Mouse (Mus musculus) stomach, postnatal 0 days (tissue): ENCODE results near the gene Src. TPM values are rescaled to one million over a fixed set of nuclear protein-coding genes. Genes with fewer than 3 reads are reported as not detected.

Experiments
- ATAC-seq: fragments of 200-750 bp; cut with Nextera tagmentation; 2 replicates; pipeline ENCODE4 v1.8.0; 2017; ENCODE audit not compliant: low FRiP score, low TSS enrichment
- DNase-seq: peaks from one replicate; pipeline ENCODE4 v3.0.0-alpha.2; 2016; ENCODE audit warnings: low spot score
- H3K27ac ChIP-seq: fragments of 300-500 bp; sonication (generic); replicated peaks from 2 replicates; pipeline ENCODE4 v1.5.1; 2014; ENCODE audit warnings: mild to moderate bottlenecking, control low read depth
- H3K27me3 ChIP-seq: fragments of 300-500 bp; sonication (generic); 2 replicates; pipeline ENCODE4 v1.6.1; 2014; ENCODE audit warnings: low read length; ENCODE audit not compliant: control insufficient read depth, insufficient read depth
- H3K36me3 ChIP-seq: fragments of 300-500 bp; sonication (generic); 2 replicates; pipeline ENCODE4 v1.6.1; 2014; ENCODE audit warnings: low read length, mixed read lengths; ENCODE audit not compliant: control insufficient read depth, insufficient read depth
- H3K4me1 ChIP-seq: fragments of 300-500 bp; sonication (generic); replicated peaks from 2 replicates; pipeline ENCODE4 v1.6.1; 2014; ENCODE audit warnings: antibody characterized with exemption; ENCODE audit not compliant: control insufficient read depth, insufficient read depth
- H3K4me2 ChIP-seq: fragments of 300-500 bp; sonication (generic); replicated peaks from 2 replicates; pipeline ENCODE4 v1.6.1; 2014; ENCODE audit warnings: low read depth, mild to moderate bottlenecking, control low read depth, moderate library complexity
- H3K4me3 ChIP-seq: fragments of 300-500 bp; sonication (generic); 2 replicates; pipeline ENCODE4 v1.5.1; 2014; ENCODE audit warnings: low read depth, low read length, control low read depth
- H3K9ac ChIP-seq: fragments of 300-500 bp; sonication (generic); 2 replicates; pipeline ENCODE4 v1.6.1; 2014; ENCODE audit warnings: mild to moderate bottlenecking, low read length, control low read depth, mixed read lengths
- H3K9me3 ChIP-seq: fragments of 300-500 bp; sonication (generic); 2 replicates; pipeline ENCODE4 v1.6.1; 2016; ENCODE audit warnings: low read length; ENCODE audit not compliant: control insufficient read depth
- CTCF ChIP-seq: IDR thresholded peaks from 2 replicates; pipeline ENCODE4 v1.5.1; 2016; ENCODE audit warnings: antibody characterized with exemption, low read depth, mild to moderate bottlenecking, moderate library complexity
- EP300 ChIP-seq: optimal IDR thresholded peaks from 2 replicates; pipeline ENCODE3; 2016; ENCODE audit warnings: antibody characterized with exemption
- WGBS: fragments of 180-500 bp; shearing (Covaris S2); extraction: QIAGEN DNeasy Blood & Tissue Kit; methylation state at CpG from one replicate; pipeline ENCODE4 v1.1.7; 2014; 5-methylcytosine and 5-hydroxymethylcytosine counted together
- polyA plus RNA-seq: library from polyadenylated mRNA; unstranded; fragments of >200 nt; fragmentation: Nextera tagmentation; extraction: Ambion mirVana; gene quantifications from 2 replicates; pipeline ENCODE4 v1.2.1, GENCODE M21; 2015

Src gene
- polyA plus RNA-seq, 1 experiment from 2014 or later, result 12.0 TPM

- Histone ChIP-seq H3K27ac (no peak overlapping the region), H3K4me1 (no peaks in the 10 kb centered on the region), H3K9ac (no peak overlapping the region), H3K27me3 (no peaks in the 10 kb centered on the region), H3K36me3 (no peaks in the 10 kb centered on the region; the same call in 1 of the 2 replicates), H3K9me3 (no peaks in the 10 kb centered on the region), H3K4me2 (no peak overlapping the region), H3K4me3 (no peak overlapping the region)
- no peak for ATAC-seq
- no peak for DNase-seq
- 82% methylated on average over 6 of the region's 6 CpGs for WGBS
- TF ChIP-seq CTCF (no peak), EP300 (no peak)
Observed at GRCm38 (mm10) chr2:157400491-157400890, 17.8 kb upstream of the Src start.

- 91% methylated on average over 2 of the region's 2 CpGs for WGBS
- H3K36me3 ChIP-seq, result no peaks in the 10 kb centered on the region; the same call in 1 of the 2 replicates
- no peak for ATAC-seq
- no peaks in the 10 kb centered on the region for H3K27me3 ChIP-seq
- H3K9ac ChIP-seq, result no peak overlapping the region
- H3K9me3 ChIP-seq, result no peaks in the 10 kb centered on the region
- no peaks in the 10 kb centered on the region for H3K4me1 ChIP-seq
- H3K27ac ChIP-seq, result no peak overlapping the region
- no peak overlapping the region for H3K4me3 ChIP-seq
- no peak overlapping the region for H3K4me2 ChIP-seq
- no peak for DNase-seq
- TF ChIP-seq CTCF, result no peak
- no peak for TF ChIP-seq EP300
Observed at GRCm38 (mm10) chr2:157401261-157401660, 17.0 kb upstream of the Src start.

GRCm38 (mm10) chr2:157407596-157407995 lies 10.6 kb upstream of the Src start:
- DNase-seq (no peak), ATAC-seq (peak; percentile 22; the same call in 1 of the 2 replicates)
- WGBS, result 60% methylated on average over 7 of the region's 7 CpGs
- Histone ChIP-seq H3K27me3 (no peaks in the 10 kb centered on the region), H3K4me1 (no peaks in the 10 kb centered on the region), H3K9me3 (no peaks in the 10 kb centered on the region), H3K4me2 (no peak overlapping the region), H3K9ac (no peak overlapping the region), H3K4me3 (no peak overlapping the region), H3K27ac (no peak overlapping the region), H3K36me3 (no peaks in the 10 kb centered on the region)
- TF ChIP-seq EP300 (no peak), CTCF (no peak)

GRCm38 (mm10) chr2:157409793-157410533 lies 8.3 kb upstream of the Src start:
- Histone ChIP-seq H3K4me1 (no peaks in the 10 kb centered on the region), H3K36me3 (no peaks in the 10 kb centered on the region), H3K27ac (no peak overlapping the region), H3K9ac (no peak overlapping the region), H3K4me2 (no peak overlapping the region), H3K9me3 (no peaks in the 10 kb centered on the region), H3K27me3 (no peaks in the 10 kb centered on the region), H3K4me3 (no peak overlapping the region)
- ATAC-seq (no peak), DNase-seq (no peak)
- WGBS, result 70% methylated on average over 12 of the region's 12 CpGs
- no peak for TF ChIP-seq CTCF
- no peak for TF ChIP-seq EP300

GRCm38 (mm10) chr2:157411151-157411693 lies 7.0 kb upstream of the Src start:
- DNase-seq (peak; percentile 47), ATAC-seq (peak; percentile 35; the same call in 1 of the 2 replicates)
- TF ChIP-seq EP300 (no peak), CTCF (no peak)
- Histone ChIP-seq H3K27me3 (no peaks in the 10 kb centered on the region), H3K9me3 (no peaks in the 10 kb centered on the region), H3K27ac (0 out of 2 replicates have a peak overlapping the region, but pooled peaks have one; percentile 45), H3K9ac (no peak overlapping the region), H3K4me2 (no peak overlapping the region), H3K36me3 (no peaks in the 10 kb centered on the region), H3K4me1 (no peaks in the 10 kb centered on the region), H3K4me3 (no peak overlapping the region)
- 73% methylated on average over 6 of the region's 6 CpGs for WGBS

GRCm38 (mm10) chr2:157412497-157412896 lies 5.7 kb upstream of the Src start:
- Histone ChIP-seq H3K27ac (peak overlapping the region; percentile 30; the same call in 1 of the 2 replicates), H3K27me3 (no peaks in the 10 kb centered on the region), H3K4me1 (no peaks in the 10 kb centered on the region), H3K9ac (no peak overlapping the region), H3K4me3 (no peak overlapping the region), H3K36me3 (no peaks in the 10 kb centered on the region), H3K9me3 (no peaks in the 10 kb centered on the region), H3K4me2 (no peak overlapping the region)
- ATAC-seq, result no peak
- DNase-seq, result no peak
- WGBS, result 50% methylated on average over 7 of the region's 7 CpGs
- TF ChIP-seq CTCF (no peak), EP300 (no peak)
